Mouse (Mus musculus) forebrain, embryonic 10.5 days (tissue): ENCODE data around the gene Ggta1. TPM values are rescaled to one million over a fixed set of nuclear protein-coding genes. Genes with fewer than 3 reads are reported as not detected.

Source experiments
- DNase-seq: peaks from one replicate; pipeline ENCODE4 v3.0.0-alpha.2; 2017; ENCODE audit warnings: low spot score; ENCODE audit errors: extremely low spot score
- H3K27ac ChIP-seq: fragments of 300-500 bp; sonication (generic); 2 replicates; pipeline ENCODE4 v1.5.1; 2016; ENCODE audit warnings: mild to moderate bottlenecking
- H3K27me3 ChIP-seq: fragments of 300-500 bp; sonication (generic); 2 replicates; pipeline ENCODE4 v1.6.1; 2016; ENCODE audit warnings: mild to moderate bottlenecking; ENCODE audit not compliant: poor library complexity, severe bottlenecking
- H3K36me3 ChIP-seq: fragments of 300-500 bp; sonication (generic); replicated peaks from 2 replicates; pipeline ENCODE4 v1.6.1; 2016; ENCODE audit warnings: mild to moderate bottlenecking, moderate library complexity
- H3K4me1 ChIP-seq: fragments of 300-500 bp; sonication (generic); 2 replicates; pipeline ENCODE4 v1.6.1; 2016
- H3K4me3 ChIP-seq: fragments of 300-500 bp; sonication (generic); 2 replicates; pipeline ENCODE4 v1.5.1; 2016; ENCODE audit warnings: mild to moderate bottlenecking, moderate library complexity
- H3K9me3 ChIP-seq: fragments of 300-500 bp; sonication (generic); 2 replicates; pipeline ENCODE4 v1.6.1; 2016; ENCODE audit warnings: mild to moderate bottlenecking, moderate library complexity
- WGBS: fragments of 180-500 bp; shearing (Covaris S2); methylation state at CpG from one replicate; pipeline ENCODE4 v1.1.7; 2016; 5-methylcytosine and 5-hydroxymethylcytosine counted together
- polyA plus RNA-seq: library from polyadenylated mRNA; unstranded; fragments of >200 nt; fragmentation: Nextera tagmentation; extraction: Ambion mirVana; gene quantifications from 2 replicates; pipeline ENCODE4 v1.2.1, GENCODE M21; 2016

Ggta1 gene
- polyA plus RNA-seq, 1 experiment from 2014 or later = 6.4 TPM

DNA sequence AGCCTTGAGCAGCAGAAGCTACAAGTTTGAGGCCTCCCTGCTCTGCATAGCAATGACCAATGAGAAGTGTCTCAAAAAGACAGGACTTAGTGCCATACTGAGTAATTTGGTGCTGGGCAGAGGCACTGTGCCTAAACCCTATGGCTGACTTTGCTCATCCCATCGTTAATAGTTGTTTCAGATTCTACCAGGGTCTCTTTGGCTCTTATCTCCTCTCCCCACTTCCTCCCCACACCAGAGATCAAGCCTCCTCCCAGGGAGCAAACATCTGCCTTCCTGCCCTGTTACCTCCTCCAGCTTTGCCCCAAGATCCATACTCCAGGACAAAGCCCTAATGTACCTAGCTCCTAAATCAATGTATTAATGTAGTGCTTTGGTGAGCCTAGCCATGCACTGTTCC is 45.8 kb downstream of the Ggta1 start:
- Histone ChIP-seq H3K36me3 (peaks cover 8% of the 10 kb centered on the region), H3K4me3 (no peak overlapping the region), H3K27me3 (no peaks in the 10 kb centered on the region), H3K9me3 (peaks cover 8% of the 10 kb centered on the region), H3K4me1 (no peaks in the 10 kb centered on the region), H3K27ac (no peak overlapping the region)
- WGBS = 91% methylated on average over 1 of the region's 1 CpGs
- DNase-seq = no peak

DNA sequence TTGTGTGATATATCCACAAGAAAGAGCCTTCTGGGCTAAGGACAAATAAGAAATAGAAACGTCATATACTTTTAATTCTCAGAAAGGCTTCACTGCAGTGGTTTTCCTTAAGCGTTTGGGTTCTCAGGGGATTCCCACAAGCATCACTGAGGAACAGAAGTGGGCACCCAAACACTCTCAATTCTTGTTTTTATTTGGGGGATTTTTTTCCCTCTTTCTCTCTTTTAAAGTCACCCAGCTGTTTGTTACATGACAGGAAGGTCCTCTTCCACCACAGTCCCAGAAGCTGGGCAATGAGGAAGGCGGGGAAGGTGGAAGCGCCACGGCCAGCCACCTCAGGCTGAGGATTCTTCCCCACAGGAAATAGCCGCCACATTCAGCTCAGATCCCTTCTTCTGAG is 46.6 kb downstream of the Ggta1 start:
- H3K36me3 ChIP-seq = peaks cover 8% of the 10 kb centered on the region
- H3K9me3 ChIP-seq = peaks cover 8% of the 10 kb centered on the region
- no peak overlapping the region for H3K4me3 ChIP-seq
- WGBS = 86% methylated on average over 6 of the region's 6 CpGs
- no peaks in the 10 kb centered on the region for H3K4me1 ChIP-seq
- no peak for DNase-seq
- H3K27ac ChIP-seq = no peak overlapping the region
- no peaks in the 10 kb centered on the region for H3K27me3 ChIP-seq

DNA sequence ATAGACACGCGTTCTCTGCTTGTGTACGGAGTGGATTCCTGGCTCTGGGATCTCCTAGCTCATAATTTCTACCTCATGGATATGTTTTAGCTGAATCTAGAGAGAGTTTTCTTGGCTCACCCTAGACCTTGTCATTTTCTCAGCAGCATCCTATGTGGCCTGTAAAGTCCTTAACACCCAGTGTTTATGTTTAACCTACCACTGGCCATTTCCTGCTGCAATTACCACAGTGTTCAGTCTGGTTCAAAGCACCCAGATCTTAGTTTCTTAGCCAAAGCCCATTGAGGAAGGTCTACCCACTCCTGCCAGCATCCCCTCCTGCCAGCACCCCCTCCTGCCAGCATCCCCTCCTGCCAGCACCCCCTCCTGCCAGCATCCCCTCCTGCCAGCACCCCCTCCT is 50.2 kb downstream of the Ggta1 start:
- Histone ChIP-seq H3K36me3 (no peaks in the 10 kb centered on the region), H3K9me3 (no peaks in the 10 kb centered on the region)

DNA sequence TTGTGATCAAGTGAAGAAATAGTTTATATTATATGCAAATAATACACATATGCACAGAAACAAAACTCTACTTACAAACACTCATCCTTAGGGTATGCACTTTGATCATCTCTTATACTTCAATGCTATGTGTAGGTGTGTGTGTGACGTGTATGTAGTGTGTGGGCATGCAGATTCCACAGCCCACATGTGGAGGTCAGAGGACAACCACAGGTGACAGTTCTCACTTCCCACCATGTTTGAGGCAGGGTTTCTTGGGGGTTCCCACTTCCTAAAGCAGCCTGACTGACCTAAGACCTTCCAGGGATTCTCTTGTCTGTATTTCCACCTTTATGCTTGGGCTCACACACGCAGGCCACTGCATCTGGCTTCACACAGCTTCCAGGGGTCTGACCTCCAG is 50.8 kb downstream of the Ggta1 start:
- Histone ChIP-seq H3K9me3 (no peaks in the 10 kb centered on the region), H3K27ac (no peak overlapping the region), H3K27me3 (no peaks in the 10 kb centered on the region), H3K36me3 (no peaks in the 10 kb centered on the region), H3K4me3 (no peak overlapping the region), H3K4me1 (no peaks in the 10 kb centered on the region)
- WGBS = 85% methylated on average over 2 of the region's 2 CpGs
- no peak for DNase-seq

More for the DNA sequence above, 50.2 kb downstream of the Ggta1 start:
- no peak overlapping the region for H3K27ac ChIP-seq
- 96% methylated on average over 3 of the region's 3 CpGs for WGBS
- DNase-seq = no peak
- no peaks in the 10 kb centered on the region for H3K27me3 ChIP-seq
- no peaks in the 10 kb centered on the region for H3K4me1 ChIP-seq
- H3K4me3 ChIP-seq = no peak overlapping the region

DNA sequence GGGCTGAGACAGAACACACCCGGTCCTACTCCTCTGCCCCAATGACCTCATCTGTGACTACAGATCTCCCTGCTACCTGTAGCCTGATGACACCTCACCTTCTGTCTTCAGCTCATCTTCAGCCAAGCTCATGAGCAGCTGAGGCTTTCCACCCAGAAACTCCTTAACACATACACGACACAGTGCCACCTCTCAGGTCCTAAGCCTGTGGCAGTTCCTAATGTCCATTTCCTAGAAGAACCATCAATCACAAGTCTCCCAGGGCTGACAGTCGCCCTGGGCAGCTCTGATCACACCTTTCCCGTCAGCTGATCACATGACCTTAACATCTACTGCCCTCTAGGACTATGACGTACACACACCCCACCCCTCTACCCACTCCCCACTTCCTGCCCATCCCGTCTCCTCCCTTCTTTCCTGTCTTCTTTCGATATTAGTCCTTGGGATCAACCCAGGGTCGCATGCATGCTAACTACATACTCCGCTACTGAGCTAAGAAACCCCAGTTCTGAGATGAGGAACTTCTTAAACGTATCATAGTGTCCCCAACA is 51.3 kb downstream of the Ggta1 start:
- no peaks in the 10 kb centered on the region for H3K9me3 ChIP-seq
- WGBS = 83% methylated on average over 10 of the region's 10 CpGs
- no peak for DNase-seq
- no peaks in the 10 kb centered on the region for H3K4me1 ChIP-seq
- H3K4me3 ChIP-seq = no peak overlapping the region
- H3K36me3 ChIP-seq = no peaks in the 10 kb centered on the region
- H3K27ac ChIP-seq = no peak overlapping the region
- no peaks in the 10 kb centered on the region for H3K27me3 ChIP-seq

DNA sequence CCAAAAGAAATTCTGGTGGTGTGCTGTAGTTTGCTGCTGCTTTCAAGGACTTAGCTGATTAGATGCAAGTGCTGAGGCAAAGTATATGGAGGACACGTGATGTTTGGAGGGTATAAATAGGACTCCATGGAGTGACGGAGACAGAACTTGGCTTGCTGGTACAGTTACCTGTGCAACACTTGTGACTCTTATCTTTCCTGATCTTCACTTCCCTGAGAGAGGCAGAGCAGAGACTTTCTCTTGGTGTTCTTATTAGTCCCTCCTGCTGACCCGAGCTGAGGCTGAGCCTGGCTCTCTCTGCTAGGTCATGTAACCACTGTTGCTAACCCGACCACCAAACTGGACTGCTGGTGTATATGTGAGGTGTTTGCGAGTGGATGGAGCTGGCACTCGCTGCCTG is 53.6 kb downstream of the Ggta1 start:
- 89% methylated on average over 6 of the region's 6 CpGs for WGBS

DNA sequence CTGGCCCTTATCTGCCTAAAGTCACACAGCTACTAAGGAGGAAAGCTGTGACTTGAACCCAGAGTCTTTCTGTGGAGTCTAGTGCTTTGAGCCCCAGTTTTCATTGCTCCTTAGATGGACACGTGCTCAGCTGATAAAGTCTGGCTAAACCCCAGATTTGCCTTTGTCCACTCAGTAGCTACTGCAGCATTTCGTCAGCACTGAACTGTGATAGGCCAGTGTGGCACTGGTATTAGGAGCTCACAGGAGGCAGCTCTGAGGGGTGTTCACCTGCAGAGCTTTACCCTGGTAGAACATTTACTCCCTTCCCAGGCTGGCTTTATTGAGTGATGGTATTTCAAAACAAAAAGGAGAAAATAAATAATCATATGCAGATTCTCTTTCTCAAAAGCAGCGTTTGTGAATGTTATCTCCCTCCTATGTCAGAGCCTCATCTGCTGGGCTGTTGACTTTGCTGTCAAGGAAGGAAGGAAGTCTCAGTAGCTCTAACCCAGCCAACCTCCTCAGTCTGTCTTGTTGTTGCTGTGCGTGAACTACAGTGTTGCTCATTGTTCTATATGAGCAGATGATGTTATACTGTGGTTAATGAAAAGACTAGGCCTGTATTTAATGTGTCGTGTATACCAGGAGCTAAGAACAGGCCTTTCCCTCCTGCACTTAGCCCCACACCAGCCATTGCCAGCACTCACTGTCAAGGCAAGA is 54.5 kb downstream of the Ggta1 start:
- Histone ChIP-seq H3K4me1 (no peaks in the 10 kb centered on the region), H3K4me3 (no peak overlapping the region), H3K27ac (no peak overlapping the region), H3K27me3 (no peaks in the 10 kb centered on the region), H3K9me3 (no peaks in the 10 kb centered on the region), H3K36me3 (no peaks in the 10 kb centered on the region)
- WGBS = 82% methylated on average over 5 of the region's 5 CpGs
- DNase-seq = no peak

More for the DNA sequence above, 53.6 kb downstream of the Ggta1 start:
- no peaks in the 10 kb centered on the region for H3K27me3 ChIP-seq
- no peaks in the 10 kb centered on the region for H3K4me1 ChIP-seq
- H3K27ac ChIP-seq = no peak overlapping the region
- H3K4me3 ChIP-seq = no peak overlapping the region
- H3K36me3 ChIP-seq = no peaks in the 10 kb centered on the region
- no peaks in the 10 kb centered on the region for H3K9me3 ChIP-seq
- no peak for DNase-seq

DNA sequence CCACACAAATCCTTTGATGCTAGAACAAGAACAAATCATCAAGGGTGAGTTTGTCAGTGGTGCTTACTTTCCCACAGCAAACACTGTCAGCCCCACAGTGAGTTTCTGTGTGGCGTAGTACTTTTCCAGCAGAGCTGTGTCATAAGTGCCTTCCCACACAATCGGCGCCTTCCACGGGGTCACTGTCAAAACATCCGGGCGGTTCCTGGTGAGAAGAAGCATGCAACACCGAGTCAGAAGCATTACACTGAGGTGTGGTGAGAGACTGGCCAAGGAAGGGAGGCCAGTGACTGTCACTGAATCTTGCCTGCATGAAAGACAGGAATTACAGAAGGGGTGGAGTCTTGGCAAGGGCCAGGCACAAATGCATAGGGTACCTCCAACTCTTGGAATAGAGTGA is 55.2 kb downstream of the Ggta1 start:
- Histone ChIP-seq H3K27me3 (no peaks in the 10 kb centered on the region), H3K9me3 (no peaks in the 10 kb centered on the region), H3K4me3 (no peak overlapping the region), H3K4me1 (no peaks in the 10 kb centered on the region), H3K27ac (no peak overlapping the region), H3K36me3 (no peaks in the 10 kb centered on the region)
- 90% methylated on average over 7 of the region's 7 CpGs for WGBS
- DNase-seq = no peak

DNA sequence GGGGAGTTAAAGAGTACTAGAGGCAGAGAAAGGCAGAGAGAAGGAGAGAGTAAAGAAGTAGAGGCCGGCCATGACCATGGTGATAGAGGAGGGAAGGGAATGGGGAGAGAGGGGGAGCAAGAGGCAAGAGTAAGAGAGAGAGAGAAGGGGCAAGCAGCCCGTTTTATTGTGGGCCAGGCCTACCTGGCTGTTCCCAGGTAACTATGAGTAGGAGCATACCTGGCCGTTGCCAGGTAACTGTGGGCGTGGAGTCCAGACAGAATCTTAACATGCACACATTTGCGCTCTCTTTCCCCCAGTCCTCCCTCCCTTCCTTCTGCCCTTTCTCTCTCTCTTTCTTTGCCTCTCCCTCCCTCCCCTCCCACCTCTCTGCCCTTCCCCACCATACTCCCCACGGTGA is 55.8 kb downstream of the Ggta1 start:
- Histone ChIP-seq H3K36me3 (no peaks in the 10 kb centered on the region), H3K27me3 (no peaks in the 10 kb centered on the region), H3K27ac (no peak overlapping the region), H3K9me3 (no peaks in the 10 kb centered on the region), H3K4me3 (no peak overlapping the region), H3K4me1 (no peaks in the 10 kb centered on the region)
- WGBS = 87% methylated on average over 6 of the region's 6 CpGs
- DNase-seq = no peak

DNA sequence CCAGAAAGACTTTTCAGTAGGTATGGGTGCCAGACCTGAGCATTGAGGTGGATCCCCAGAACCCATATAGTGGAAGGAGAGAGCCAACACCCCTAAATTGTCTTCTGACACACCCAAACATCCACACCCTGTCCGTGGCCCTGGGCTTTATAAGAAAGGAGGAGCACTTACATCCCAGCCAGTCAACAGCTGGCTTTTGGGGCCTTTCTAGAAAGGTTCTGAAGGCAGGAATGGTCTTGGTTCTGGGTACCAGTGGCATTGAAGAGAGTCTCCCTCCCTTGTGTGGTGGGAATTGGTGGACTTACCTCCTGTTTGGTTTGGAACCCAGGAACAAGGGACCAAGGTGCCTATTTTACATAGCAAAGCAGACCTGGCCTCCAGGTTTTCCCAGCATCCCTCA is 56.4 kb downstream of the Ggta1 start:
- WGBS = 85% methylated on average over 1 of the region's 1 CpGs
- Histone ChIP-seq H3K36me3 (no peaks in the 10 kb centered on the region), H3K4me3 (no peak overlapping the region), H3K4me1 (no peaks in the 10 kb centered on the region), H3K27me3 (no peaks in the 10 kb centered on the region), H3K9me3 (no peaks in the 10 kb centered on the region), H3K27ac (no peak overlapping the region)
- no peak for DNase-seq

DNA sequence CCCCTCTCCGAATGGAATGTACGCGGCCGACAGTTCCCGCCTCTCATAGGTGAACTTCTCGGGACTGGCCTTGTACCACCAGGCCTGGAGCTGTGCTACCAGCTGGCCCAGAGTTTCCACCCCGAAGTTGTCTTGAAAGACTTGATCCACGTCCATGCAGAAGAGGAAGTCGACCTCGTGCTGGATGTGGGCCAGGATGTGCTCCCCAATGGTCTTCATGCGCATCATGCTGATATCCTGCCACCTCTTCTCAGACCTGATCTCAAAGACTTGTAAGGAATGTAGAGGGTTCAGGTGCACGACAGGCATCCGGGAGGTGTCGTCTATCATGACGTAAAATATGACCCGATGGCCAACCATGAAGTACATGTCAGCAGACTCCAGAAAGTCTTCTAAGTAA is 60.6 kb downstream of the Ggta1 start:
- H3K9me3 ChIP-seq = no peaks in the 10 kb centered on the region
- no peaks in the 10 kb centered on the region for H3K27me3 ChIP-seq
- H3K4me3 ChIP-seq = no peak overlapping the region
- no peak overlapping the region for H3K27ac ChIP-seq
- no peaks in the 10 kb centered on the region for H3K36me3 ChIP-seq
- H3K4me1 ChIP-seq = no peaks in the 10 kb centered on the region
- WGBS = 94% methylated on average over 16 of the region's 16 CpGs
- no peak for DNase-seq

DNA sequence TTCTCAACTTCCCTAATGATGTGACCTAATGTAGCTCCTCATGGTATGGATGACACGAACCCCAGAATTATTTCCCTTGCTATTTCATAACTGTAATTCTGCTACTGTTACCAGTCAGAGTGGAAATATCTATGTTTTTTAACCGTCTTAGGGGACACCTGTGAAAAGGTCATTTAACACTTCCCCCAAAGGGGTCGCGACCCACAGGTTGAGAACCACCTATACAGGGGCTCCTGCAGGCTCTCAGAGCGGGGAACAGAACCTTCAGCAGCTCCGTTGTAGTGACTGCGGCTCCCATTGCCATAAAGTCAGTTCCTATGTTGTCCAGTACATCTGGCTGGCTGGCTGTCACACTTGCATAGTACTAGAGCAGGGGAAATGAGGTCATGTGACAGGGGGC is 62.3 kb downstream of the Ggta1 start:
- H3K4me1 ChIP-seq = no peaks in the 10 kb centered on the region
- no peaks in the 10 kb centered on the region for H3K9me3 ChIP-seq
- WGBS = 90% methylated on average over 7 of the region's 7 CpGs
- H3K27me3 ChIP-seq = no peaks in the 10 kb centered on the region
- DNase-seq = no peak
- no peak overlapping the region for H3K27ac ChIP-seq
- no peaks in the 10 kb centered on the region for H3K36me3 ChIP-seq
- H3K4me3 ChIP-seq = no peak overlapping the region

DNA sequence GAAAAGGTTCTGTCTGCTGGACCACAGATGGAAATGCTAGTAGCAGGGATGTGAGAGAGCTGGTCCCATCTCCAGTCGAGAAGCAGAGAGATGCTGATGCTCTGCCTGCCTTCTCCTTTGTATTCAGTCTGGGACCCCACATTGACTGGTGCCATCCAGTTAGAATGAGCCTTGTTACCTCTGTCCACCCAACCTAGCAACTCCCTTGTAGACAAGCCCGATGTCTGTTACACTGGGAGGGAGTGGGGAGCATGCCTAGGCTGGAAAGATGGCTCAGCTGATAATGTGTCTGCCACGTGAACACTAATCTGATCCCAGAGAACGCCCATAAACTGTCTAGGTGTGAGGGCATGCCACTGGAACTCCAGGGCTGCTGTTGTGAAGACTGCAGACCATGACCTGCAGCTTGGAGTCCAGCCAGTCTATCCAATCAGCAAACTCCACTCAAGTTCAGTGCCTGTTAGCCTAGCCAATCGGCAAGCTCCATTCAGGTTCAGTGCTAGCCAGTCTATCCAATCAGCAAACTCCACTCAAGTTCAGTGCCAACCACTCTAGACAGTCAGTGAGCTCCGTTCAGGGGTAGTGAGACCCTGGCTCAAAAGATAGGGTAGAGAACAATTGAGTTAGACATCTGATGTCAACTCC is 64.7 kb downstream of the Ggta1 start:
- H3K4me1 ChIP-seq = no peaks in the 10 kb centered on the region

More for the DNA sequence above, 64.7 kb downstream of the Ggta1 start:
- Histone ChIP-seq H3K27me3 (no peaks in the 10 kb centered on the region), H3K9me3 (no peaks in the 10 kb centered on the region), H3K36me3 (no peaks in the 10 kb centered on the region), H3K4me3 (no peak overlapping the region), H3K27ac (no peak overlapping the region)
- 81% methylated on average over 6 of the region's 6 CpGs for WGBS
- no peak for DNase-seq
